ENCODE assay signal across 15 mouse cellular contexts in the genomic region with DNA sequence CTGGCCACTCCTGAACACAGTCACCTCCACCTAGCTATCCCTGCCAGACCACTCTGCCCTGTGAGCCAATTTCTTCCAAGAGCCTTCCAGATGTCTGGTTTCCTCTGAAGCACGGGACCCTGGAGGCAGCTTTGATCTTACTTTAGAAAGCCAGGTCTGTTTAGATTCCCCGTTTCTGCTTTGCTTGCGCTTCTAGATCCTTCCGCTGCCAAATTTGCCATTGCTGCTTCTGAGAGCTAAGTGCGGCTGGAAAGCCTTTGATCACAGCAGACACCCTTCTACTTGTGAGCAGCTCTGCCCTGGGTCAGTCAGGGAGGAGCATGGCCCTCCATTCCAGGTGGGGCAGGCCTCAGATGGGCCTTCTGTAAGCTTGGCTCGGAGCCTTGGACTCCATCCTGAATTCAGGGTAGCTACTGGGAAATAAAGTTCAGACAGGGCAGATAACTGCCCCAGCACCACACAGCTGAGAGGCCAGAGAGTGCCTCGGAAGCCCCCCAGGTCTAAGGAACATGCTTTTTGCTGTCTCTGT. TPM values are rescaled to one million over a fixed set of nuclear protein-coding genes. Genes with fewer than 3 reads are reported as not detected.
"Had no signal": no experiment of that assay in that cellular context is flagged by ENCODE, and none has a peak within 500 bp of the region (broad histone marks: within the 10 kb centered on the region; RNA-seq: fewer than 3 reads in every experiment).

No protein-coding gene starts in this region.

- ATAC-seq: inflammation-experienced regulatory T-cells, adult 6 months; intestine, postnatal 0 days; liver, postnatal 0 days had no signal

- H3K9me3 ChIP-seq: limb, embryonic 12.5 days; liver, embryonic 13.5 days had no signal

- DNase-seq: kidney, adult 8-10 months; kidney, postnatal 25 days; layer of hippocampus, adult 9-11 months; layer of hippocampus, postnatal 36 days; liver, embryonic 13.5 days; liver, postnatal 0 days; thymus, adult 2 months; thymus, postnatal 25 days had no signal

- H3K27ac ChIP-seq: limb, embryonic 12.5 days; liver, embryonic 13.5 days had no signal

- H3K27me3 ChIP-seq: limb, embryonic 12.5 days; liver, embryonic 13.5 days had no signal

- H3K9ac ChIP-seq: limb, embryonic 12.5 days; liver, embryonic 13.5 days; liver, postnatal 0 days had no signal

- H3K4me1 ChIP-seq: liver, embryonic 13.5 days had no signal

- H3K4me2 ChIP-seq: limb, embryonic 12.5 days; liver, embryonic 13.5 days had no signal

- H3K36me3 ChIP-seq: limb, embryonic 12.5 days had no signal

- H3K4me3 ChIP-seq: limb, embryonic 12.5 days; liver, embryonic 13.5 days had no signal

RNA-seq across cellular contexts. Expression of gene Gm5294, which starts 18.2 kb away (rescaled TPM):
- polyA plus RNA-seq: inflammation-experienced regulatory T-cells, adult 6 months; intestine, postnatal 0 days; kidney, embryonic 16.5 days; limb, embryonic 12.5 days; liver, embryonic 13.5 days; liver, postnatal 0 days; lung, embryonic 16.5 days; neural tube, embryonic 11.5 days; urinary bladder, adult 2 months had no signal

RNA-seq across cellular contexts. Expression of gene Fam20c, which starts 47.3 kb away (rescaled TPM):
- polyA plus RNA-seq: inflammation-experienced regulatory T-cells, adult 6 months had no signal
